Mouse (Mus musculus) CH12F3 (cell line): ENCODE data around the gene Clcn2.

ENCODE experiments used
- in situ Hi-C: fragments of 300-500 bp; cut with MboI; formaldehyde crosslinking; loops from 2 replicates; pipeline ENCODE4 v1.14.3; 2020; ENCODE audit warnings: low sequenced_read_pairs

Gene Clcn2

DNA sequence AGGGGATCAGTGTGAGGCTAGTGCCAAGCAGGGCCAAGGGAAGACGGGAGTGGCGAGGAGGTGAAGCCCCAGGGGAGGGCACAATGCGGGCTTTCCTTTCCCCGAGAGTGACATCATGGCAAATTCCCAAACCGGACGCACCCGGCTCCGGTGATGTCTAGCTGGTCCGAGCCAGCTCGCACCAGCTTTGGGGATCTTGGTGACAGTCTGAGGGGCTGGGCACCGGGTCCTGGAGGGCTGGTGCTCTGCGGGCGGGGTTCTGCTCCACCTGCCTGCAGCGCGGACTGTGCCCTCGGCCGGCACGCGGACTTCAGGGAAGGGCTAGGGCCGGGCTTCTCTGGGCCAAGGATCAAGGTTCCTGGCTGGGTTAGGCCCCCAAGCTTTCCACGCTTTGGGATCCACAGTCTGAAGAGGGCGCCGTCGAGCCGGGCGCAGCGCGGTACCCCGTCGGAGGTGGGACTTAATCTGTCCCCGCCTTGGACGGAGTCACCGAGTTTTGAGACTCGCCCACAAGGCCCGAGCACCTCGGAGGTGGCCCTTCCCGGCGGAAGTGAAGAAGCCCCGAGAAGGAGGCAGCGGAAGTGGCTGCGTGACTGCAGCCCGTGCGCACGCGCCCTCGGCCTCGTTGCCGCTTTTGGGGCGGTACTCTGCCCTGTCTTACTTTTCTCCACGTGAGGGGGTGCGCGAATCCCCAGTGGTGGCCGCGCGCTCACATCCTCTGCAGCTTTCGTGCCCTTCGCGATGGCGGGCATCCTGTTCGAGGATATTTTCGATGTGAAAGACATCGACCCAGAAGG is at the start of gene Clcn2, which contains the start of gene Polr2h:
TSS of gene Clcn2 (minus strand) at position 566 of the 797 bp plus-strand sequence.
TSS of gene Polr2h (plus strand) at position 485 of the 797 bp plus-strand sequence.
- in situ Hi-C loops: no loop called here

DNA sequence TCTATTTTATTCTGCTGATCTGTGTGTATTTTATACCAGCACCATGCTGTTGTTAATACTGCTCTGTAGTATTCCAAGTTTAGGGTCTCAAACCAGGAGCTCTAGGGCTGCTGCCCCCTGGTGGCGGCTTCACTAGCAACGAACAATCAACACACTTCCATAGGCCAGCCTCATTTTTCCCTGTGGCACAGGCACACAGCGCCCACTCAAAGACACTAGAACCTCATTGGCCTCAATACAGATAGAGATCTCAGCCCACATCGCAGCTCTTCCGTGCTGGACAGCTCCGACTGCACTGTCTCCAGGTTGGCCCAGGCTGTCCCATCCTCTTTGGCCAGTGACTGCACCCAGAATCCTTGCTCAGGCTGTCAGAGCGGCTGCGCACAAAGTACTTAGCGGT is 47.7 kb upstream of the Clcn2 start:
- in situ Hi-C loops: no loop called here

DNA sequence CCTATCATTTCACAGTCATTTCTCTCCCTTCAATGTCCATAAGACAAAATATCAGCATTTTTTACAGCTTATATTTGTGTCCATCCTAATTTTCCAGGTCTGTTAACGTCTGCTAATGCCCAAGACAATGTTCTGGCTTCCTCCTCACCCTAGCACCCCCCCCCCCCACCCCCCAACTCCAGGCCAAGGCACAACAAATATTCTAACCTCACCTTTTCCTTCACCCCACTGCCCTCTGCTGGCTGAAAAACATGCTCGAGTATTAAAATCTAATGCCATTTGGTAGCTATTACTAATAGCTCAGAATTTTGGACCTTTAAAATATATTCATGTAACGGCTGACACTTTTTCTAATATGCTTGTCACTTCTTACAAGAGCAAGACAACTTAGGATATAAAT is 44.1 kb upstream of the Clcn2 start:
- in situ Hi-C loops: no loop called here

DNA sequence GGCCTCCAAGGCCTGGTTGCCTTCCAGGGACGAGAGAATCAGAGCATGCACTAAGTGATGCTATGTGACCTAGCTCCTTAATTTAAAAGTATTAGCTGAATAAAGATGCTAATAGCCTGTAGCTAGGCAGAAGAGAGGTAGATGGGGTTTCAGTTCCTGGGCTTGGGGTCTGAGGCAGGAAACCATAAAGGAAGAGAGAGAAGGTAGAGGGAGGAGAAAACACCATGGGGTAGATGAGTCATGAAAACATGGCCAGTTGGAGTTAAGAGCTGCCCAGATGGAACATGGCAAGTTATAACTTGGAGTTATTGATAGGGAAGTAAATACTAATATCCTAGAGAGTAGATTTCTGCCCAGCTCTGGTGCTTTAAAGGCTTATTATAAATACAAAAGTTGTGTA is 39.8 kb upstream of the Clcn2 start:
- in situ Hi-C loops: no loop called here

DNA sequence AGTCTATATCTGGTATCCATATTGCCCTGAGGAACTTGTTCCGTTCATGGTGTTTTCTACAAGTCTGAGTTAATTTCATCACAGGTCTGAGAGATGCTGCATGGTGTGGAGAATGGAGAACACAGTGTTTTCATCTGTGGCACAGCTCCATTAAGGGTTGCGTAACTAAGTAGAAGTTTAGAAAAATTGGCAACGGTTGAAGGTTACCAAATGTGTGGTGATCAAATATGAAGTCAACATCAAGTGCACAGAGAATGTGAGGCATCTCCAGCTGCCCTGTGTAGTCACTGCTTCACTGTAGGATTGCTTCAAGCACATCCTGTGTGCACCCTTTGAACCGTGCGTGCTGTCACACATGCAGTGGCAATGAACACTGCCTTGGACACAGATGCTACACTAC is 38.5 kb upstream of the Clcn2 start:
- in situ Hi-C loops: no loop called here

DNA sequence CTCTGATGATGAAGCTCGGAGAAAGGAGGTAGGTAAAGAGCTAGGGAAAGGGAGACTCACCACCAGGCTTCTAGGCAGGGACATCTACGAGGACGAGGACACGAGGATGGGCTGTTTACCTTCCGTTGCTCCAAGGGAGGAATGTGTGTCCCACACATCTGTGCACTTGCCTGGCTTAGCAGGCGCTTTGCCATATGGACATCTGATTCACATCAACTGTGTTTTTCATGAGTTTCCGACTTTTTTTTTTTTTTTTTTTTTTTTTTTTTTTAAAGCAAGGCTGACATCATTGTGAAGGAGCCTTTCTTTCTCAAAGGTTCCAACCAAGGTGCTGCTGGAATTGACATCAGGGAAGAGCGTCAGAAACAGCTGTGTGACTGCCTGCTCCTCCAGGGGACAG is 33.0 kb upstream of the Clcn2 start:
- in situ Hi-C loops: no loop called here

DNA sequence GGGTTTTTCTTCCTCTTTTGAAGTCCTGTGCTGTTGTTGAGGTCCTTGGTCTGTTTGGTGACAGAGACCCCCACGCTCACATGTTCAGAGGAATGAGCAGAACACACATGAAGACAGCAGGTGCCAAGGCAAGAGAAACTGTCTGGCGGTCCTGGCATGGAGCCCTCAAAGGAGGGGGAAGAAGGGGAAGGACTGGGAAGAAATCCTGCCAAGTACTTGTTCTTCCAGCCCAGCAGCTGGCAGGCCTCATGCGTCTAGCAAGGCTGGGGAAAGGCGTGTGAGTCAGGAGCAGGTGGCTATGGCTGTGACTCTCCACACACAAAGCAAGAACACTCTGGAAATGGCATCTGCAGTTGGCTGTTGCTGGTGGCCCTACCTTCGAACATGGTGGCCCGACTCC is 29.1 kb upstream of the Clcn2 start:
- in situ Hi-C loops: no loop called here

DNA sequence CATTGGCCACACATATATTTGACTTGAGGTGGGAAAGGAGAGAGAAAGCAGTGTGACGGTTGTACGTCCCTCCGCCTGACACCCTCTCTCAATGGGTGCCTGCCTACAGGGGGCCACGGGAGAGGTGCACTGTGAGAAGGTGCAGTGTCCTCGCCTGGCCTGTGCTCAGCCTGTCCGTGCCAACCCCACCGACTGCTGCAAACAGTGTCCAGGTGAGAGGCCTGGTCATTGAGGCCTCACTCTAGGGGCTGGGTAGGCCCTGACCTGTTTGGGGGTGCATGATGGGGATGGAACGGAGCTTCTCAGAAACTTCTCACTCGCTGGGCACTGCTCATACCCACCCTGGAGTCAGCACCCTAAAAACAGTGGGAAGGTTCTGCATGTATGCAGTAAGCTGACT is 22.3 kb upstream of the Clcn2 start:
- in situ Hi-C loops: no loop called here

DNA sequence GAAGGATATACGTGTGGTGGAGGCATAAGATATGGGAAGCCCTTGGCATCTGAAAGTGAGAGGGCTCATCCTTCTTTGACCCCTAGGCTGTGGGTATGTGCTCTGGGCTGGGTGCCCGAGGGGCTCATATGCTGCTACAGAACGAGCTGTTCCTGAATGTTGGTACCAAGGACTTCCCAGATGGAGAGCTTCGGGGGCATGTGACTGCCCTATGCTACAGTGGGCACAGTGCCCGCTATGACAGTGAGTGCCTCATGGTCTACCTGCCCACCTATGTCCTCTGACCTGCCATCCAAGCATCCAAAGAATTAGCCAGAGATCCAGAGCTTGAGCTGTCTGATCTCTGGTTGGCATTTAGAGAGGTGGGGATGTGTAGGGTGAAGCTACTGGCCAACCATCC is 19.3 kb upstream of the Clcn2 start:
- in situ Hi-C loops: no loop called here

DNA sequence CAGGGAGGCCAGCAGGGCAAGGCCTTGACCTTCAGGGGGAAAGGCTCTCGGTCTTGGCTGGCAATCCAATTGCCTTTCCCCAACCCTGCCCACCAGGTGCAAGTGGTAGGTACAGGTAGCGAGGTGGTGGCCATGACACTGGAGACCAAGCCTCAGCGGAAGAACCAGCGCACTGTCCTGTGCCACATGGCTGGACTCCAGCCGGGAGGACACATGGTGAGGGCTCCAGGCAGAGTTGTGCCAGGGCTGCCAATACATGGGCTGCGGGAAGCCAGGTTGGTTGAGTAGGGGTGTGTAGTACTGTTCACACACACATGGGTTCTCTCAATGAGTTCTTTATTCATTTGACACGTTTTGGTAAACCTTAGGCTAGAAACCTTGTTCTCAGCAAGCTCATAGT is 18.6 kb upstream of the Clcn2 start:
- in situ Hi-C loops: no loop called here

DNA sequence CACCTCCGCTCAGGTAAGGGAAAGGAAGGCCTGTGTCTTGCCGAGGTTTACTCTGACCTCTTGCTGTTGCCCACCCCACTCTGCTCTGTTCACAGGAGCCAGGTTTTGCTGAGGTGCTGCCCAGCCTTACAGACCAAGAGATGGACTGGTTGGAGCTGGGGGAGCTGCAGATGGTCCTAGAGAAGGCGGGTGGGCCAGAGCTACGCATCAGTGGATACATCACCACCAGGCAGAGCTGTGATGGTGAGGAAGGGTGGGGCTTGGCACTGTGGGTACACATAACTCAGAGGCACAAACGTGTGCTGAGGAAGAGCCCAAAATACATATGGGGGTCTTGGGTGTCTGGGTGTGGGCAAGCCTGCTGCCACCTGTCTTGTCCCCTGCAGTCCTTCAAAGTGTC is 18.1 kb upstream of the Clcn2 start:
- in situ Hi-C loops: no loop called here

DNA sequence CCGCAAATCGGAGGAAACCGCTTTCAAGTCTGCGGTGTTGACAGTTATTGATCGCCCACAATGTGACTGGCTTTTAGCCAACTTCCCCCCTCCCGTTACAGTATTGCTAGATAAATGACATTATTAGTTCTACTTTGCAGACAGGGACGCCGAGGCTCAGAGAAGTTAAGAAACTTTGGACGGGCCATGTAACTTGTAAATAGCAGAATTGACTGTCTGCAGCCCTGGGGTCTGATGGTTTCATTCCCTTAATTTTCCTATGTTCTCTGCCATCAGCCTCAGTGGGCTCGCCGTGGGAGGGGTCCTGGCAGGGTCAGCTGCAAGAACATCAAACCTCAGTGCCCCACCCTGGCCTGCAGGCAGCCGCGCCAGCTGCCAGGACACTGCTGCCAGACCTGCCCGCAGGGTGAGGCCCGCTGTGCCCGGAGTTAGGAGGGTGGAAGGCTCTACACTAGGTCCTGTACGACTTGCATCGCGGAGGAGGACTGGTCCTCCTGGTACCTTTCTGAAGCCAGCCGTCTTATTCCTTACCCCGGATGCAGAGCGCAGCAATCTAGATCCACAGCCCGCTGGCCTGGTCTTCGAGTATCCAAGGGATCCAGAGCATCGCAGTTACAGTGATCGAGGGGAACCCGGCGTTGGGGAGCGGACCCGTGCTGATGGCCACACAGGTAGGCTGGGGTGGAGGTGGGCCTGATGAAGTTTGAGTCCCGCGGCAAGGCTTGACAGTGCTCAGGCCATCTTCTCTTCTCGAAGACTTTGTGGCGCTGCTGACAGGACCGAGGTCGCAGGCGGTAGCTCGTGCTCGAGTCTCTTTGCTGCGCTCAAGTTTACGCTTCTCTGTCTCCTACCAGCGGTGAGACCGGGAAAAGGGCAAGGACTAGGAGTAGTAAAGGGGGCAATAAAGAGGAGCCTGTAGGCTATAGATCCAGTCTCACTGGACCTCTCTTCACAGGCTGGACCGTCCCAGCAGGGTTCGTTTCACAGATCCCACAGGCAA is 16.5 kb upstream of the Clcn2 start, which contains the start of gene Thpo:
TSS of gene Thpo (minus strand) at position 781 of the 1,000 bp plus-strand sequence.
- in situ Hi-C loops: no loop called here

DNA sequence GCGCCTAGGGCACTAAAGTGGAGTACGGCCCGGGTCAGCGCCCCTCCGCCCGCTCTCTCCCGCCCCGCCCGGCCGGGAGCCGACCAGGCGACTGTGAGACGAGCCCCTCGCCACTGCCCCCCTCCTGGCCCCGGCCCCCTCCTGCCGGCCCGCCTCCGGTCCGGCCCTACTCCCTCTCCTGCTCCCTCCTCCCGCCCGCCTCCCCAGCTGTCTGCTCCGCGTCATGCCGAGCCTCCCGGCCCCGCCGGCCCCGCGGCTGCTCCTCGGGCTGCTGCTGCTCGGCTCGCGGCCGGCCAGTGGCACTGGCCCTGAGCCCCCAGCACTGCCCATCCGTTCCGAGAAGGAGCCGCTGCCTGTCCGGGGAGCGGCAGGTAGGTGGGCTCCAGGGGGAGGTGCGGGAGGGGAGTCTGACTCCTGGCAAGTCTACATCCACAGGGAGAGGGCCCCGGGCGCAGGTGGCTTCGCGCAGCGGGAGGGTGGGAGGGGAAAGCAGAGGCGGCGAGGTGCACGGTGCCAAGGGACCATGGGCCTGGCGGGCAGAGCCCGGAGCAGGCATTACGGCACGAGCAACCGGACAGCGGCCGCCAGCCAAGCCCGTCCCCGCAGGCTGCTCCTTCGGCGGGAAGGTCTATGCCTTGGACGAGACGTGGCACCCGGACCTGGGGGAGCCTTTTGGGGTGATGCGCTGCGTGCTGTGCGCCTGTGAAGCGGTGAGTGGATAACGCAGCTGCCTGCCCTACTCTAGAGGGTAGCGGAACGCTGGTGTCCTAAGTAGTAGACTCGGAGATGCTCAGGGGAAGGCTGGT is 15.6 kb upstream of the Clcn2 start, which contains the start of gene Chrd:
TSS of gene Chrd (plus strand) at position 203 of the 806 bp plus-strand sequence.
- in situ Hi-C loops: no loop called here

DNA sequence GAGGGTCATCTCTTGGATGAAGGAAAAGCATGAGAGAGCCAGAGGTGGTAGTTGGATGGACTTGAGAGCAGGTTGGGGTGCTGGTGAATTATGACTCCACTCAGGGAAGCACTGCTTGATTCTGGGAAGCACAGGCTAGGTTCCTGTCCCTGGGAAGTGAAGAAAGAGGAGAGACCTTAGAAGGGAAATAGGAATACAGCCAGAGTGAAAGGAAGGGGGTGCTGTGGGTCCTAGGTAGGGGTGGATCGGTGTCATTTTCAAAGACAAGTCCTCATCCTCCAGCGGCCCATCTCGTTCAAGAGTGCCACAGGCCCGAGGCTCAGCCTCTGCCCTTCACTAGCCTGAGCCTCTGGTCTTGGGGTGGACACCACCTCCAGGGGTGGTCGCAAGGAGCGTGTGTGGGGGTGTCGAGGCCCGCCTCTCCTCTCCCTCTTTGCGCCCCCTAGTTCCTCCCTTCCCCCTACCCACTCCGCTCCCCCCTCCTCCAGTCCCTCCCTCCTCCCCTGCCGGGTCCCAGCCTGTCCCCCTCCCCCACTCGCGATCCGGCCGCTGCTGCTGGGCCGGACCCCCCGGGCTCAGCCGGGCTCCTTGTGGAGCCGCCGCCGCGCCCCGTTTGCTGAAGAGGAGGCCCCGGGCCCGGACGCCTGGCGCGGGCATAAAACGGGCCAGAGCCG is 14.8 kb upstream of the Clcn2 start:
- in situ Hi-C loops: no loop called here

DNA sequence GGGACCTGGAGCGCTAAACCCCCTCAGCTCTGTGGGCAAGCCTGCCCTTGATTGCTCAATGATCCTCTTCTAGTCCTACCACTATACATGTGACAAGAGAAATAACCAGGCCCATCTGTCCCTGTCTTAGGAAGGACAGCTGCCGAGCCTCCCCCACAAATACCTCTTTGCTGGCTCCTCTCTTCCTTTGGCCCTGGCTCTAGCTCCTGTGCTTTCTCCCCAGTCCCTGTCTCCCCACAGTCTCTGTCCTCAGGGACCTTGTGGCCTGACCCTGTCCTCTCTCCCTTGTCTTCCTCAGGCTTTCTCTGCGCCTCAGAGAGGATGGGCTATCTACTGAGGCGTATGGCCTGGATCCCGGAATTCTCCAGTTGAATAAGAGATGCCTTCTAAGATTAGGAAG is 14.1 kb upstream of the Clcn2 start:
- in situ Hi-C loops: no loop called here

DNA sequence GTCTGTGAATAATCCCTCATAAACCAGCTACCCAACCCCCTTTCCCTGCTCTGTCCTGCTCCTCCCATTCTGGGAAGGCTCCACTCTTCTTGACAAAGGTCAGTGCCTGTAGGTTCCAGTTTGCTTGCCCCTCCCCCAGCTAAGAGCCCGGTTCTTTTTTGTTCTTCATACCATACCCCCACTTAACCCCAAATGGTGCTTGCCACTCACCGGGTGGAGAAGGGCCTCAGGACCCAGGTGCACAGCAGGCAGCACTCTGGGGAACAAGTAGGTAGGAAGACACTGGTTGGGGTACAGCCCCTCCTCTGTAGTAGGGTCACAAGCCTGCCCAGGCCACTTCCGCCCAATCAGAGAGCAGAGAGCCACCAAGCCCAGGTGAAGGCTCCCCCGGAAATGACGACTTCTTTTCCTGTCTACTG is 12.8 kb upstream of the Clcn2 start:
- in situ Hi-C loops: no loop called here

DNA sequence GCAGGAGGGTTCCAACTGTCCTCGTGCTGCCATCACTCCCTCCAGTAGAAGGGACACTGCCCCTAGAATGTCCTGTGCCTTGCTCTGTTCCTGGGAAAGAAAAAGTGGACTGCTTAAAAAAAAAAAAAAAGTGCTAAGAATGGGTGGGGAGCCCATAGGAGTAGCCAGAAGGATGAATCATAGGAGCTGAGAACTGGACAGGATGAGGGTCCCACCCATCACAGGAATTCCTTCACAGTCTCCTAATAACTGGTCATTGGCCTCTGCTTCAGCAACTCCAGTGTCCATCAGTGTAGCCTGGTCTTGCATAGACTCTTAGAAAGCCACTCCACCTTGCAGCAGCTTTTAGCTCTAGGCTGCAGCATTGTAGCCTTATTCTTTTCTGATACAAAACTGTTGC is 8.8 kb upstream of the Clcn2 start:
- in situ Hi-C loops: no loop called here

DNA sequence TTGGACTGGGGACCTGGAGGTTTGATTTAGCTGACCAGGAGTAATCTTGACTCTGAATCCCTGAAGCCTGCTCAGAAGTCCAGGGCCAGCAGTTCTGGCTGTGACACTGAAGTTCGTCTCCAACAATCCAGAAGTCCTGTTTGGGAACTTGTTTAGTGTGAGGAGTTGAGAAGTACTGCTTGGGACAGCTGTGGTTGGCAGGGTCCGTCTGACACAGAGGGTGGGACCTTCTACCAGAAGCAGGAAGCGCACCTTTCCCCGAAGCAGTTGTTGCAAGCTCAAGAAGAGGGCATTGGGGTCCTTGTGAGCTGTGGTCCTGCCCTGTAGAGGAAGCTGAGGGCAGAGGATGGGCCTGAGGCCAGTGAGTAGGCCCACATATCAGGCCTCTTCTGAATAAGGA is 8.2 kb upstream of the Clcn2 start:
- in situ Hi-C loops: no loop called here

DNA sequence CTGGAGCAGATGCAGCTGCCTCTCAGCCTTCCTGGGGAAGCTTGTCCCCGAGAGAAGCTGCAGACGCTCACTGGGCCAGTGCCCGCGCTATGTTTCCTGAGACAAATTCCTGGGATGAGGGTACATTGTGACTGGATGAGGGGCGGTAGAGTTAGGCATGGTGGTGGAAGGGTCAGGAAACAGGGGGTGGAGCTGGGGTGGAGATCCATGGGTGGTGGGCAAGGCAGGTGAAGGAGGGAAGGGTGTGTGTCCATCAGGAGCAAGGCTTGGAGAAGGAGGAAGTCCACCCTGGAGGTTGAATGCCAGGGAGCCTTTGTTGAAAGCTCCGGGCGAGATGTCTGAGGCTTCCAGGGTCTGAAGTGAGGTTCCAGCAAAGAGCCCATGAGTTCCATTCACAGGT is 7.8 kb upstream of the Clcn2 start:
- in situ Hi-C loops: no loop called here

DNA sequence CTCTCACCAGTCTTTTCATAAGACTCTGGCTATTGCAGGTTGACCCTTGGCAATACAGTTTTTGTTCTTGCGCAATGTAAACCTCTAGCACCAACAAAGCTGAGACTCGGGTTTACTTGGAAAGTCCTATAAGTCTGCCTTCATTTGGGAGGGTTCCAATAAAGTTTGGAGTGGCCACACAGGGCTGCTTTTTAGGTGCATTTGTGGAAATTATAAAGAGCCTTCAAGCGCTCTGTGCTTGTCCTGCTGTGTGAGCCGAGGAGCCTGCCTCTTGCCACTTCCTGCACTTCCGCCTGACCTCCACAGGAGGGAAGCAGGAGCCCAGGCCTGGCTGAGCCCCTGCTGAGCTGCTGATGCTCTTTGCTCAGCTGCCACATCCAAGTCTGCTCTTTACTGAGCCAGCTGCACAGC is 6.8 kb upstream of the Clcn2 start:
- in situ Hi-C loops: no loop called here
